Mouse (Mus musculus): ENCODE measurements around the gene Fam163a. TPM values are rescaled to one million over a fixed set of nuclear protein-coding genes. Genes with fewer than 3 reads are reported as not detected.

The Fam163a gene
- polyA plus RNA-seq, 1 experiment from 2014 or later, result 1.2 TPM

DNA sequence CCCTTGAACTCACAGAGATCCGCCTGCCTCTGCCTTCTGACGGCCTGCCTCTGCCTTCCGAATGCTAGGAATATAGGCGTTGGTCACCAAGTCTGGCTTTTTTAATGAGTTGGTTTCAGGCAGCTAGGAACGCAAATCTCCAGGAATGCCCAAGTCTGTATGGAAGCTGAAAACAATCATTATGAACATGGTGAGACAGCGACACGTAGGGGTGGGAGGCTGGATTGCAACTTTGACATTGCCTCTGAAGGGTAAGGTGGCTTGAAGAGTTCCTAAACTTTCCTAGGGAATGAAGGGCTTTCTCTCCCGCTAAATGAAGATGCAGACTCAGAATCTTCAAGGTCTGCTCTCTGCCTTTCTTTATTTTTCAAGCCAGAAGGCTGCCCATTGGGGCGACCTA is 93.7 kb downstream of the Fam163a start:
- Histone ChIP-seq H3K4me3 (ENCODE audit: low read depth, low read length) (no peak overlapping the region), H3K9me3 (ENCODE audit: low read depth, low read length) (no peaks in the 10 kb centered on the region), H3K9ac (no peak overlapping the region), H3K4me1 (ENCODE audit: insufficient read depth) (no peaks in the 10 kb centered on the region), H3K27me3 (ENCODE audit: insufficient read depth, low read length) (no peaks in the 10 kb centered on the region), H3K36me3 (ENCODE audit: insufficient read depth) (no peaks in the 10 kb centered on the region), H3K4me2 (no peak overlapping the region), H3K27ac (ENCODE audit: low read depth) (no peak overlapping the region)
- 72% methylated on average over 9 of the region's 9 CpGs for WGBS
- TF ChIP-seq CTCF (IDR thresholded peaks at IDR 0.05; ENCODE audit: low read depth), result peak; percentile 43
- DNase-seq (peak; percentile 24), ATAC-seq (ENCODE audit: insufficient read depth) (no peak)

DNA sequence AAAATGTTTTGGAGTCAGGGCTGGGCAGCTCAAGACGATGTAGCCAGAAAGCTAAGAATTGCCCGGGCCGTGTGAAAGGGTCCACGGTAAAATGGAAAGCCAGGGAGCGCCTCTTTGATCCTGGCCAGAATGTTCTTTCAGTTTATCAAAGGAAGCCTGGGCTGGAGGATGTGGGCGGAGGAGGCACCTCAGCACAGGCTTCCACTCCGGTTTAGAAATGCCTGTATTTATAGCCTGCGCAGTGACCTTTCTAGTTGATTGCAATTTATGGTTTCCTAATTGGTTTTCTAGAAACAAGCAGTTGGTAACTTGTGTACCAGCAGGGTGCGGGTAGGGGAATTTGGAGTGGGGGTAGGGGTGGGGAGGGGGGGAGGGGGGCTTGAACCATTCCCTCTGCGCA is 96.4 kb downstream of the Fam163a start:
- Histone ChIP-seq H3K9me3 (ENCODE audit: low read depth, low read length) (no peaks in the 10 kb centered on the region), H3K27me3 (ENCODE audit: insufficient read depth, low read length) (no peaks in the 10 kb centered on the region), H3K4me1 (ENCODE audit: insufficient read depth) (no peaks in the 10 kb centered on the region), H3K4me3 (ENCODE audit: low read depth, low read length) (no peak overlapping the region), H3K4me2 (no peak overlapping the region), H3K9ac (no peak overlapping the region), H3K27ac (ENCODE audit: low read depth) (no peak overlapping the region), H3K36me3 (ENCODE audit: insufficient read depth) (no peaks in the 10 kb centered on the region)
- DNase-seq (peak; percentile 19), ATAC-seq (ENCODE audit: insufficient read depth) (no peak; the same call in 1 of the 2 replicates)
- 53% methylated on average over 10 of the region's 10 CpGs for WGBS
- TF ChIP-seq CTCF (IDR thresholded peaks at IDR 0.05; ENCODE audit: low read depth), result no peak

DNA sequence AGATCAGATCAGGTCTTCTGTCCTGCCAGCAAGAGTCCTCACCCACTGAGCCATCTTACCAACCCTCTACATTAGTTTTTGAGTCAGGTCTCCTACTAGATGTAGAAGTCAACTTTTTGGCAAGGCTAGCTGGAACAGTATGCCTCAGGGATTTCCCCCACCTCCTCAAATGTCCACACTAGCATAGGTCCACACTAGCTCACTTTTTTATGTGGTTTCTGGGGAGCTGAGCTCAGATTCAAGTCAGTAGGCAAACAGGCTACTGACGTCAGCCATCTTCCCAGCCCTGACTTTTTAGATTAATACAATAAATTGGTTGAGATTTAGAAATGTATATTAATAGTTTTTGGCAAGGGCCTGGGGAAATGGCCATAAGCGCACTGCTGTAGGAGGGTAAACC is 97.4 kb downstream of the Fam163a start:
- H3K4me3 ChIP-seq (ENCODE audit: low read depth, low read length), result no peak overlapping the region
- no peak overlapping the region for H3K4me2 ChIP-seq
- no peaks in the 10 kb centered on the region for H3K9me3 ChIP-seq (ENCODE audit: low read depth, low read length)
- no peak for TF ChIP-seq CTCF (IDR thresholded peaks at IDR 0.05; ENCODE audit: low read depth)
- H3K4me1 ChIP-seq (ENCODE audit: insufficient read depth), result no peaks in the 10 kb centered on the region
- DNase-seq (no peak), ATAC-seq (ENCODE audit: insufficient read depth) (no peak)
- H3K36me3 ChIP-seq (ENCODE audit: insufficient read depth), result no peaks in the 10 kb centered on the region
- H3K27ac ChIP-seq (ENCODE audit: low read depth), result no peak overlapping the region
- 71% methylated on average over 2 of the region's 2 CpGs for WGBS
- no peaks in the 10 kb centered on the region for H3K27me3 ChIP-seq (ENCODE audit: insufficient read depth, low read length)
- no peak overlapping the region for H3K9ac ChIP-seq

DNA sequence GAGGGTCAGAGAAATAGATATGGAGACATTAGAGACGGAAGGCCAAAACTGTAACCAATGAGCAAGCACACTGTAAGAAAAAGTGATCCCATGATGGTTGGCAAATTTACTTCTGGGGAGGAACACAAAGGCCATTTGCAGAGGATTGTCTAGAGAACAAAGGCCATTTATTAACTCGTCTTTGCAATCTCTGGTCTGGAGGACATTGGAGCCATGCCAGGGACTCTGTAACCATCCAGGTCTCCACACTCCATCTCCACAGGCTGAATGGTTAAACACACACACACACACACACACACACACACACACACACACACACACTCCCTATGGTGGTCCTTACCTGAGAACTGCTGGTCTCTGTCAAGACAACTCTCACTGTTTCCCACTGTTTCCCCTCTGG is 99.4 kb downstream of the Fam163a start:
- 60% methylated on average over 2 of the region's 2 CpGs for WGBS
- DNase-seq (no peak), ATAC-seq (ENCODE audit: insufficient read depth) (no peak)
- no peaks in the 10 kb centered on the region for H3K36me3 ChIP-seq (ENCODE audit: insufficient read depth)
- no peak overlapping the region for H3K27ac ChIP-seq (ENCODE audit: low read depth)
- no peak overlapping the region for H3K4me2 ChIP-seq
- no peaks in the 10 kb centered on the region; the same call in 1 of the 2 replicates for H3K9me3 ChIP-seq (ENCODE audit: low read depth, low read length)
- TF ChIP-seq CTCF (IDR thresholded peaks at IDR 0.05; ENCODE audit: low read depth), result no peak
- no peaks in the 10 kb centered on the region for H3K27me3 ChIP-seq (ENCODE audit: insufficient read depth, low read length)
- H3K4me3 ChIP-seq (ENCODE audit: low read depth, low read length), result no peak overlapping the region
- H3K4me1 ChIP-seq (ENCODE audit: insufficient read depth), result no peaks in the 10 kb centered on the region
- no peak overlapping the region for H3K9ac ChIP-seq

DNA sequence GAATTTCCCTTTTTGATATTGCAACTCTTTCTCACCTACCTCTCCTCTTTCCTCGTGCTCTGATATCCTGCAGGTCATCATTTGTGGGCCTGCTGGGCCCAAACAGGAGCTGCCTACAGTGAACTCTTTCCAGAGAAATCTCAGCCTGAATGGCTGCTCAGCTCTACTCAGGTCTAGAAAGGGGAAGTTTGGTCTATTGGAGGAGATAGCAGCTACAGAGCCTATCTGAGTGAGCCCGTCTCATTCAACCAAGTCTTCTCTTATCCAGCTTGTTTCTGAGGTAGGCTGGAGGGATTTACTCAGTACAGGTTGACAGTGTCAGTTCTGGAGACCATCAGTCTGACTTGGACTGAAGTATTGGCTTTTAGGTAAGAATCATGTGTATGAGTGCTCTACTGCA is 101.1 kb downstream of the Fam163a start:
- no peak for DNase-seq
- Histone ChIP-seq H3K27me3 (ENCODE audit: insufficient read depth, low read length) (no peaks in the 10 kb centered on the region), H3K36me3 (ENCODE audit: insufficient read depth) (no peaks in the 10 kb centered on the region), H3K4me3 (ENCODE audit: low read depth, low read length) (no peak overlapping the region), H3K9ac (no peak overlapping the region), H3K4me2 (no peak overlapping the region), H3K4me1 (ENCODE audit: insufficient read depth) (no peaks in the 10 kb centered on the region), H3K27ac (ENCODE audit: low read depth) (no peak overlapping the region), H3K9me3 (ENCODE audit: low read depth, low read length) (no peaks in the 10 kb centered on the region; the same call in 1 of the 2 replicates)
- 86% methylated on average over 2 of the region's 2 CpGs for WGBS
- ATAC-seq (ENCODE audit: insufficient read depth), result no peak
- no peak for TF ChIP-seq CTCF (IDR thresholded peaks at IDR 0.05; ENCODE audit: low read depth)

DNA sequence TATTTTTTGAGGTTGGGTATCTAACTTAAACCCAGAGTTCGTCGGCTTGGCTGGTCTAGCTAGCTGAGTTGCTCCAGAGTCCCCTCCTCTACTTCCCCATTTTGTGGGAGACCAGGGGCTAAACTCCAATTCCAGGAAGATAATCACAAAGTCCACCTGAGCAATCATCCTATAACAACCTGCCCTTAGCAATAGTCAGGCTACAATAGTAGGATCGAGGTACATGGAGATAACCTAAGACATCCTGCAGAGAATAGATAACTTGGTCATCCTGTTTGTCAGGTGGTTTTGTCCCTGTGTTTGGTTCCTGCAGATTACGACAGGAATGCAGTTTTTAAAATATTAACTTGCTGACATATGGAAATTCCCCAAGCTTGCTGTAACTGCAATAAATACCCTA is 113.0 kb downstream of the Fam163a start:
- H3K9me3 ChIP-seq (ENCODE audit: low read depth, low read length), result no peaks in the 10 kb centered on the region
- WGBS, result 78% methylated on average over 4 of the region's 4 CpGs
- no peak for TF ChIP-seq CTCF (IDR thresholded peaks at IDR 0.05; ENCODE audit: low read depth)

DNA sequence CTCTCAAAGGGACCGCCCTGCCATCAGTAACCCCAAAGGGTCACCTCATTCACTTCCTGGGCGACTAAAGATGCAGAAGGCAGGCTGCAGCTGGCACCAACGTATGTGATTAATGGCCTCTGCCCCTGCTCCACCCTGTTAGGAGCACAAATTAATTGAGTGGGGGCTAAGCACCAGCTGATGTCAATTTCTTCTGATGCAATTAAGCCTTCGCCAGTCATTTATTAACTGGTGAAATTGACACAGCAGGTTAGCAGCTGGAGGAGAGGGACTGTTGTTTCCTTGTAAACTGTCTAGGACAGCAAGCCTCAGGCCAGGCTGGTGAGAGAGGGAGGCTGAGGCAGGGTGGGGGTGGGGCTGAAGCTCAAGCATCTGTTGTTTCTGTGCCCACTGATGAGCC is 114.8 kb downstream of the Fam163a start:
- ATAC-seq (ENCODE audit: insufficient read depth) (peak; percentile 17; the same call in 1 of the 2 replicates), DNase-seq (no peak)
- no peak overlapping the region for H3K9ac ChIP-seq
- no peaks in the 10 kb centered on the region for H3K4me1 ChIP-seq (ENCODE audit: insufficient read depth)
- no peaks in the 10 kb centered on the region for H3K27me3 ChIP-seq (ENCODE audit: insufficient read depth, low read length)
- no peaks in the 10 kb centered on the region for H3K36me3 ChIP-seq (ENCODE audit: insufficient read depth)
- 65% methylated on average over 4 of the region's 4 CpGs for WGBS
- no peak for TF ChIP-seq CTCF (IDR thresholded peaks at IDR 0.05; ENCODE audit: low read depth)
- no peak overlapping the region for H3K4me3 ChIP-seq (ENCODE audit: low read depth, low read length)
- no peak overlapping the region for H3K27ac ChIP-seq (ENCODE audit: low read depth)
- no peak overlapping the region for H3K4me2 ChIP-seq
- H3K9me3 ChIP-seq (ENCODE audit: low read depth, low read length), result no peaks in the 10 kb centered on the region

More for the DNA sequence above, 113.0 kb downstream of the Fam163a start:
- ATAC-seq (ENCODE audit: insufficient read depth) (no peak), DNase-seq (no peak)
- H3K36me3 ChIP-seq (ENCODE audit: insufficient read depth), result no peaks in the 10 kb centered on the region
- H3K4me3 ChIP-seq (ENCODE audit: low read depth, low read length), result no peak overlapping the region
- H3K4me2 ChIP-seq, result no peak overlapping the region
- H3K4me1 ChIP-seq (ENCODE audit: insufficient read depth), result no peaks in the 10 kb centered on the region
- H3K27ac ChIP-seq (ENCODE audit: low read depth), result no peak overlapping the region
- no peak overlapping the region for H3K9ac ChIP-seq
- H3K27me3 ChIP-seq (ENCODE audit: insufficient read depth, low read length), result no peaks in the 10 kb centered on the region

DNA sequence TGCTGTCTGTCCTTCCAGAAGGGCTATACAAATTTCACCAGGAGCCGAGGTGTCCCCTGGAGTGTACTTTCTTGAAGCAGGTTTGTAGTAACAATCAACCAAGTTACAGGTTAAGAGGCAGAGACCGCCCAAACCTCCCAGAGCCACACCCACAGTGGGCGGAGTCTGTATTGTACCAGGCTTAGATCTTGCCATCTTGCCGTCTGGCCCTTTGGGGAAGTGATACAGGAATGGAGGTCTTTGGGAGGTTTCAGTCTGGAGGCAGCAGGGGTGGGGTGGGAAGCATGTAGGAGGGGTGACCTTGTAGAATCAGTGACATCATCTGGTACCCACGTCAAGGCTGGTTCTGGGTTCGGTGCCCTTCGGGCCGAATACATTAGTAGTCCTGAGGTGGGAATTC is 115.3 kb downstream of the Fam163a start:
- DNase-seq (no peak), ATAC-seq (ENCODE audit: insufficient read depth) (peak; percentile 36; the same call in 1 of the 2 replicates)
- H3K9me3 ChIP-seq (ENCODE audit: low read depth, low read length), result no peaks in the 10 kb centered on the region
- H3K27me3 ChIP-seq (ENCODE audit: insufficient read depth, low read length), result no peaks in the 10 kb centered on the region
- H3K36me3 ChIP-seq (ENCODE audit: insufficient read depth), result no peaks in the 10 kb centered on the region
- WGBS, result 71% methylated on average over 8 of the region's 8 CpGs
- no peak overlapping the region for H3K4me2 ChIP-seq
- H3K4me3 ChIP-seq (ENCODE audit: low read depth, low read length), result no peak overlapping the region
- no peak overlapping the region for H3K27ac ChIP-seq (ENCODE audit: low read depth)
- H3K9ac ChIP-seq, result no peak overlapping the region
- H3K4me1 ChIP-seq (ENCODE audit: insufficient read depth), result no peaks in the 10 kb centered on the region
- no peak for TF ChIP-seq CTCF (IDR thresholded peaks at IDR 0.05; ENCODE audit: low read depth)
